Mouse (Mus musculus) adrenal gland, postnatal 25 days (tissue): ENCODE results near the gene Rbfox3. TPM values are rescaled to one million over a fixed set of nuclear protein-coding genes. Genes with fewer than 3 reads are reported as not detected.

Source experiments
- microRNA-seq, 2 experiments: library from miRNA; unstranded; fragments of <30 nt; microRNA quantifications; one replicate each; pipeline ENCODE4 v1.2.0; 2021
- total RNA-seq: library from RNA; stranded (reverse); gene quantifications from 2 replicates; pipeline ENCODE4 v1.2.3, GENCODE M21; 2021

Gene Rbfox3
- total RNA-seq, 1 experiment from 2014 or later: 7.2 TPM

Small RNAs within 50 kb of the gene (microRNA-seq; reads per million reads assigned to microRNA genes)
- gene Gm25040: 0 reads per million in 2 experiments

Other genes with a start within 250 kb of the Rbfox3 start
- not detected in 2 replicates for gene Enpp7, start 76.6 kb upstream of the Rbfox3 start, total RNA-seq
- 8.9 and 9.8 TPM in 2 replicates for gene Cbx2, start 111.4 kb upstream of the Rbfox3 start, total RNA-seq
- gene Cbx8, start 129.4 kb upstream of the Rbfox3 start, total RNA-seq: 9.2 and 13.0 TPM in 2 replicates
- gene Cbx4, start 174.6 kb upstream of the Rbfox3 start, total RNA-seq: 100 and 121 TPM in 2 replicates